Mouse (Mus musculus) adrenal gland, postnatal 4 days (tissue): ENCODE data around the gene Tex52. TPM values are rescaled to one million over a fixed set of nuclear protein-coding genes. Genes with fewer than 3 reads are reported as not detected.
A peak's percentile ranks its signal among the peaks of the same experiment; 100 is the strongest.
"Not testable (repeated sequence)": the region's sequence is repeated elsewhere in the genome, so short reads cannot be mapped to it uniquely, and the experiment has no call there.

Experiments used
- DNase-seq, 2 experiments: peaks; one replicate each; pipeline ENCODE4 v3.0.0; 2021 to 2022; ENCODE audit warnings: low spot score in 2 of 2, mixed read lengths in 2 of 2
- total RNA-seq, 2 experiments: library from RNA; stranded (reverse); gene quantifications; 2 replicates each; pipeline ENCODE4 v1.2.3; 2021

Tex52 gene
- total RNA-seq, 2 experiments from 2014 or later = not detected

- no peak for DNase-seq
Measured at GRCm38 (mm10) chr6:128379636-128380035, 4.4 kb downstream of the Tex52 start.

- not testable (repeated sequence) for DNase-seq
Measured at GRCm38 (mm10) chr6:128380594-128381167, 5.4 kb downstream of the Tex52 start.

DNA sequence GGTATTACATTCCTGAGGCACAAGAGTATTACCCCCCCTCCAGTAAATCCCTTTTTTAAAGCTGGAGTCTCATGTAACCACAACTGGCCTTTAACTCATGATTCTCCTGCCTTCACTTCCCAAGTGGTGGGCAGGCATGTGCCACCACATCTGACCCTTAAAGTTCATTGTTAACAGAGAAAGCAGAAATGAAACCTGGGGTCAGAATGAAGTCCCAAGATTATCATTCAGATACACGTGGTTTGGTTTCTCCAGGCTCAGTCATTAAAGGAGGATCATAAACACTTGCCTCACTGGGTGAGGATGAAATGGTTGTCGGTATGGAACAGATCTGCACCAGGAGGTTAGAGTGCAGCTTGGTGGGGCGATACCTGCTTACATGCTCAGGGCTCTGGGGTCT, 6.0 kb downstream of the Tex52 start:
- no peak for DNase-seq

DNA sequence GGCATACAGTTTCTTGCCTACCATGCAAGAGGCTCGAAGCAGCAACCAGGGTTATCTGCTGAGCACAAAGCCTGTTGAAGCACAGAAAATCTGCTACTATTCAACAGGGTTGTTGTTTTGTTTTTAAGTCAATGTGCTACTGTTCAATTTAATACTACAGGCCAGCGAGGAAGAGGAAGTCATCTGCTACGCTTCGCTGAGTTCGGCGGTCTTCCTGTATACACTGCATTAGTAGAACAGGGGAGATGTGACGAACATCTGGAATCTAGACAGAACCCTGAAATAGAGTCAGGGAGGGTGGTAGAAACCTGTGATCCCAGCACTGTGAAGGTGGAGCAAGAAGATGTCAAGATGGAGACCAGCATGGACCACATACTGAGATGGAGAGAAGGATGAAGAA, 8.5 kb downstream of the Tex52 start:
- no peak for DNase-seq

- DNase-seq = no peak
Measured at GRCm38 (mm10) chr6:128385026-128385425, 9.8 kb downstream of the Tex52 start.

- no peak for DNase-seq
Measured at GRCm38 (mm10) chr6:128389185-128389584, 13.9 kb downstream of the Tex52 start.

DNA sequence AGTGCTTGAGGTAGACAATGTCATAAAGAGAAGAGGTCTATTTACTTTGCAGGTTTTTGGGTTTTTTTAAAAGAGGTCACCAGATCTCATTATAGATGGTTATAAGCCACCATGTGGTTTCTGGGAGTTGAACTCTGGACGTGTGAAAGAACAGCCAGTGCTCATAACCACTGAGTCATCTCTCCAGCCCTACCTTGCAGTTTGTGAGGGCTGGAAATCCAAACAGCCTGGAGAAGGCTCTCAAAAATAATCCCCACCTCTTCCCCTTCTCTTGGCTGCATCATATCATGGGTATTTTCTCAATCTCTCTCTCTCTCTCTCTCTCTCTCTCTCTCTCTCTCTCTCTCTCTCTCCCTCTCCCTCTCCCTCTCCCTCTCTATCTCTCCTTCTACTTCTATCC, 15.4 kb downstream of the Tex52 start:
- no peak for DNase-seq

GRCm38 (mm10) chr6:128397574-128398261, 22.5 kb downstream of the Tex52 start:
- no peak for DNase-seq

DNA sequence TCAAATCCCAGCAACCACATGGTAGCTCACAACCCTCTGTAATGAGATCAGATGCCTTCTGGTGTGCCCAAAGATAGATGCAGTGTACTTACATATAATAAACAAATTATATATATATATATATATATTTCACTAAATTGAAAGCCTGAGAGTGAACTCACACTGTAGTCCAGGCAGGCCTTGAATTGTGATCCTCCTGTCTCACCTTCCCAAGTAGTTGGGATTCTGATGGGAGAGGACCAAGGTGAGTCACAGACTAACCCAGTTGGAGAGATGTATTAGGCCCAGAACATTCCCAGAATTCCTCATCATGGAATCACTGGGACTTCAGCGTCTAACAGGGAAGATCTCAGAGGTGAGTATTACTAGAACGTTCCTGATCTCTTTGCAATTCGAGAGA, 23.7 kb downstream of the Tex52 start, which contains the start of gene Nrip2:
TSS of gene Nrip2 (plus strand) at position 301 of the 400 bp plus-strand sequence.
- DNase-seq = no peak

DNA sequence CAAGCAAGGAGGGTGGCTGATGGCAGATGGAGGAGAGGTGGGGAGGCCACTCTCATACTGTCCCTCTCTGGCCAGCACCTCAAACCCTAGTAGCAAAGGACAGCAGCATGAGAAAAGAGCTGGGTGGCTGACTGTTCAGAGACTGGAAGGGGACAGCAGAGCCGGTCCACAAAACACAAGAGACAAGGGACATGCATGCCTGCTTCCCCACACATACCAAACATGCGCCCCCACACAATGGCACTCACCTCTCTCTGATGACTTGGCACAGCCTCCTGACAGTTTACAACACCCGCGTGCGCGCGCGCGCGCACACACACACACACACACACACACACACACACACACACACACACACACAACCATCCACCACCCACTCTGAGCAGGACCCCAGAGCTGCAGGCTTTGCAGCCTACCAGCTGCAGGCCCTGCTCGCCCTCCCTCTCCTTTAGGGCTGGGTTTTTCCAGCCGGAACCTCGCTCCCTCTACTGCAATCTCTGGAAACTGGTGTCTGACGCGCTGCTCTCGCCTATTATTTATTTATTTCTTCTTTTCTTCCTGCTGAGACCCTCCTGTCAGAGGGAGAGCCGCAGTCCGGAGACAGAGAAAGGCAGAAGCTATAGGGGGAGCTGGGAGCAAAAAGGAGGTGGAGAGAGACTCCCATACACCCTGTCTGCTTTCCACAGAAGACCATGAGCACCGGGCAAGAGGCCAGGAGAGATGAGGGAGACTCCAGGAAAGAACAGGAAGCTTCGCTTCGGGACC, 24.3 kb downstream of the Tex52 start:
- DNase-seq = no peak

GRCm38 (mm10) chr6:128404708-128405107, 29.5 kb downstream of the Tex52 start:
- DNase-seq = no peak

GRCm38 (mm10) chr6:128408544-128409125, 33.4 kb downstream of the Tex52 start:
- DNase-seq = no peak

DNA sequence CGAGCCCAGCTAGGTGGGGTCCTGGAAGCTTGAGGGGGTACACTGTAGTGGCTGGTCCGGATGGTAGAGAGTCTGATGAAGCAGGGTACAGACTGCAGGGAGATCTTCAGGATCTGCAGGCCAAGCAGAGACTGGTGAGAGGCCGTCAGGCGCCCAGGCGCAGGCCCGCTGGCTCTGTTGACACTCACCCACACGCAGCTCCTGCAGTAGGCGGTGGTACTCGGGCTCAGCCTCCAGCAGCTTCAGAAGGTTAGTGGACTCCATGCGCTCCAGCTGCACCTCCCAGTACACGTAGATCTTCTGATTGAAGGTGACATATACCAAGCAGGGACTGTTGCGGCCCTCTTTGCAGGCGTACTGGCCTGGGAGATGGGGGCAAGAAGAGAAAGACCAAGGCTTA, 35.0 kb downstream of the Tex52 start:
- no peak for DNase-seq

DNA sequence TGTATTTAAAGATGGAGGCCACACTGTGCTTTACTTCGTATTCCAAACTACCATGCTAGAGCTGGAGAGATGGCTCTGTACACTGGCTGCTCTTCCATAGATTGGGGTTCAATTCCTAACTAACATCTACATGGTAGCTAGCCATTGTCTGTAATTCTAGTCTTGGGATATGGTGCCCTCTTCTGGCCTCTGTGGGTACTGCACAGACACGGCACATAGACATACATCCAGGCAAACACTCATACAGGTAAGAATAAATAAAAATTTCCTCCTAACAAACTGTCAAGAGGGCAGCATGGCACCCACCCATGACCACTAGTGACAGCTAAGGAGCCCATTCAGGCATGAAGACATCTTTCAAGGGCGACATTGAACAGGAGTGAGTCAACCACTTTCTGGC, 35.9 kb downstream of the Tex52 start:
- DNase-seq = peak; percentile 43 to 62

- no peak for DNase-seq
Measured at GRCm38 (mm10) chr6:128416169-128416568, 40.9 kb downstream of the Tex52 start.

- no peak for DNase-seq
Measured at GRCm38 (mm10) chr6:128418076-128418475, 42.8 kb downstream of the Tex52 start.

GRCm38 (mm10) chr6:128421036-128421435, 45.8 kb downstream of the Tex52 start:
- no peak for DNase-seq

DNA sequence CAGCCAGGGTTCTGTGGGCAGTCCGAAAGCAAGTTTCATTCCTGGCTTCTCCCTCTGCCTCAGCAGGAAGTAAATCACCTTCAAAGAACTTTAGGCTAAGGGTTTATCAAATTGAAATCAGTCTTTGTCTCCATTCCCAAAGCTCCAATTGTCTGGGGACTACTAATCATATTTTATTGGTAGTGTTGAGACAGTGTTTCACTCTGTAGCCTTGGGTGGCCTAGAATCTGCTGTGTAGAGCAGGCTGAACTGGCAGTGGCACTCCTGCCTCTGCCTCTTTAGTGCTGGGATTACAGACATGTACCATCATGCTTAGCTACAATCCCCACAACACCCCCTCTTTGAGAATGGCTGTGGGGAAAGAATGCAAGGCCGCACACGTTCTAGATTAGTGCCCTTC, 46.2 kb downstream of the Tex52 start:
- DNase-seq = no peak

- DNase-seq = no peak
Measured at GRCm38 (mm10) chr6:128423496-128424268, 48.4 kb downstream of the Tex52 start.

DNA sequence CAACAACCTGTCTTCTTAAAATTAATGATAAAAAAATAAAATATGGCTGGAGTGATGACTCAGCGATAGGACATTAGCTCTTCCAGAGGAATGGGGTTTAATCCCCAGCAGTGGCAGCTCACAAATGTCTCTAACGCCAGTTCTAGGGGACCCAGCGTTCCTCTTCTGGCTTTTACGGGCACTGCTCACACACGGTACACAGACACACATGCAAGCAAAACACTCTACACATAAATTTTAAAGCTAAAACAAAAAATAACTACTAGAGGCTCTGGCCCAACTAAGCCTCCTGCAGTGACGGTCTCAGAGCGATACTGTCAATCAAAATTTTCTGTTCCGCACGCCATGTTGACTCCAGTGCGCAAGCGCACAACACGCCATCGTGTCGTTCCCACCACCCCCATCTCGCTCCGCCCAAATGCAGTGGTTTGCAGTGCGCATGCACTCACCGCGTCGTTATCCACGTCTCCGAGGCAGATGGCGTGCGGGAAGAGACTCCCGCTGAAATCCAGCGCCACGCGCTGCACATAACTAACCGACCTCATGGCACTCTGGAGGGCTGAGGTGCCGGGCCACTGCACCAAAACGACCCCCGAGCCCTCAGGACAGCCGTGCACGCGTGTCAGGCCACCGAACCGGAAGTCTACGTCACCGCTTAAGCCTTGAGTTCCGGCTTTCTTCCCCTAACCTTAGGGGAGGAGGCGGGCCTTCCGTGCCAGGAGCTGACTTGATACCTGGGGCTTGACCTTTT, 49.2 kb downstream of the Tex52 start, which contains the start of gene Itfg2:
TSS of gene Itfg2 (minus strand) at position 663 of the 751 bp plus-strand sequence.
- peak; percentile 76 to 91 for DNase-seq
